Mouse (Mus musculus) cerebellum, adult (tissue): ENCODE measurements around the gene Arpin.

Experiments used
- ATAC-seq: cut with Nextera tagmentation; 2 replicates; pipeline ENCODE4 v1.9.2; 2017; ENCODE audit warnings: mild to moderate bottlenecking, moderate library complexity, mixed read lengths; ENCODE audit not compliant: insufficient number of reproducible peaks, low FRiP score, low TSS enrichment

Gene Arpin

DNA sequence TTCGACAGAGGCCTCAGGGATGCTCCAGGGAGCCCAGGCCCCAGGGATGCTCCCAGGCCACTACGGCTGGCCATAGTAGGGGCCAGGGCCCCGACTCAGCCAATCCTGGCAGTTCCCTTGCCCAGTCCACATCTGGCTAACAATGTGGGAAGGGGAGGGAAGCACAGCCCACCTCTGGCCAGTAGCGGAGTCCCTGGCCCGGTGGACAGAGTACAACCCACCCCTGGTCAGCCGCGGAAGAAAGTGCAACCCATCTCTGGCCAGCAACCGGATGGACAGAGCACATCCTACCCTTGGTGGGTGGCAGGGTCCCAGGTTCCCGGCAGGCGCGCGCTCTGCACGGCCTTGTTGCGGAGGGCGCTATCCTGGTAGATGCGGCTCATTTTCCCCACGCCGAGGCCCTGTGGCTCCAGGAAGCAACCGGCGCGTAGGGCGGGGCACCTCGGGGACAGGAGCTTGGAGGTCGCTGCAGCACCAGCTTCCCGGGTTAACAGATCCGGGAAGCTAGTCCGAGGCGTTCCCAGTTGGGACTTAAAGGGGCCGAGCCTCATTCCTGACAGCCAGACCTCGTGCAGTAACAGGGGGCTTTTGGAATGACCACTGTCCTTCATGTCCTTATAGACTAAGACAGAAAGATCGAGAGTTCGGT is at the start of gene Arpin:
Arpin (minus strand) TSS at position 498 of the 649 bp plus-strand sequence.
- ATAC-seq: peak; percentile 77

DNA sequence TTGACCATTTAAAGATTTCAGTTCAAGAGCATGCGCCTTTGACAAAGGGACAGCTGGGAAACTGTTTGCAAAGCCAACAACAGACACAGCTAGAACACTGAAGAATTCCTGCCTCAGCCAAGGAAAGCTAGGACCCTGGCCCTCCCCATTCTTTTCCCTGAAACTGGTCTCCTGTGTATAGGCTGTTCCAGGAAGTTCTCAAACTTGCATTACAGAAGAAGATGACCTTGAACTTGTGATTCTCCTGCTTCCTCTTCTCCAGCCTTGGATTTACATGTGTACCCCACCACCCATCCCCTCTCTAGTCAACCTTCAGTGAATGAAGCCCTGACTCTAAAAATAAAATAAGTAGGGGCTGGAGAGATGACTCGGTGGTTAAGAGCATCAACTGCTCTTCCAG is 40.2 kb upstream of the Arpin start:
- ATAC-seq: no peak

DNA sequence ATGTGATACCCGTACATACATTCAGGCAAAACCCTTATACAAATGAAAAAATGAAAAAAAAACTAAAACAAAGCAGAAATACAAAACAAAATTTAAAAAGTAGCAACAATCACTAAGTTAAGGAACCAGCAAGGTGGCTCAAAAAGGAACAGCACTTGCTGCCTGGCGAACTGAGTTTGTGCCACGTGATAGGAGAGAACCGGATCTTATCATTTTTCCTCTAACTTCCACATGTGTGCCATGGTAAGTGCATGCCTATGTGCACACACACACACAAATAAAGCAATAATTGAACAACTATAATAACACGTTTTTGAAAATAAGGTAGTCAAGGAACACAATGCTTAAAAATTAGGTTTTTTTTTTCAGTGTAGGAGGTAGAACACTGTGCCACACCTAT is 37.0 kb upstream of the Arpin start:
- ATAC-seq: no peak

DNA sequence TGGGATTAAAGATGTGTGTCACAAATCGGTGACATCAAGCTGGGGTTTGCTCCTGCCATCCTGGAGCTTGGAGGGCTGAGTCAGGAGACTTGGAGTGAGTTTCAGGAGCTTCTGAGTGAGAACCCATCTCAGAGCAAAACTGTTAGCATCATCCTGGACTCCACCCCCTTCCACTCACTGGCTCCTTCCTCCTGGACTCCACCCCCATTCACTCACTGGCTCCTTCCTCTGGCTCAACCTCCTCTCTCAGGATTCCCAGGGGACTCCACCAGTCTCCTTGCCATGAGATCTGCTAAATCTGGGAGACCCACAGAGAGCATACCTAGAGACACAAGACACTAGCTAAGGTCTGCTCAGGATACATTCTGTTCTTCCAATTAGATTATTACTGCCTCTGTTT is 35.2 kb upstream of the Arpin start:
- no peak for ATAC-seq

GRCm38 (mm10) chr7:79968326-79968725 is 33.2 kb upstream of the Arpin start:
- ATAC-seq: no peak

DNA sequence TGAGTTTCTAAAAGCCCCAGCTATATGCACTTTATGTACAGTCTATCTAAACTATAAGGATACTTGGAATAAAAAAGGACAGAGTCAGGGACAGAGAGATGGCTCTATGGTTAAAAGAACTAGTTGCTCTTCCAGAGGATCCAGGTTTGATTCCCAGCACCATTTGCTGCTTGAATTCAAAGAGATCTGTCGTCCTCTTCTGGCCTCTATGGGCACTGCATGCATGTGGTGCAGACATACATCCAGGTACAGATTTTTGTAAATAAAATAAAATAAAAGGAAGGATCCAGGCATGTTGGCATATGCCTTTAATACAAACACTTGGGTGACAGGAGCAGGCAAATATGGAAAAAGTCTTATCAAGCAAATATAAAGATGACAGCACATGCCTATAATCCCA is 26.4 kb upstream of the Arpin start:
- ATAC-seq: no peak

- ATAC-seq: no peak
Observed at GRCm38 (mm10) chr7:79956131-79956530, 21.0 kb upstream of the Arpin start.

DNA sequence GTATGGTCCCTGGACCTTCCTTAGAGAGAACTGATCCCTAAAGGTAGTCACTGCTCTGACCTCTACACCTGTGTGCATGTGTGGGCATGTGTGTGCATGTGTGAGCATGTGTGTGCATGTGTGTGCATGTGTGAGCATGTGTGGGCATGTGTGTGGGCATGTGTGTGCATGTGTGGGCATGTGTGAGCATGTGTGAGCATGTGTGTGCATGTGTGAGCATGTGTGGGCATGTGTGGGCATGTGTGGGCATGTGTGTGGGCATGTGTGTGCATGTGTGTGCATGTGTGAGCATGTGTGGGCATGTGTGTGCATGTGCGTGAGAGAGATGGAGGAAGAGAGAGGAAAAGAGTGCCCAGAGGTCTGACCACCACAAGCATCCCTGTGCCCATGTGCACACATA is 19.7 kb upstream of the Arpin start:
- no peak for ATAC-seq

- ATAC-seq: no peak
Observed at GRCm38 (mm10) chr7:79951038-79951437, 15.9 kb upstream of the Arpin start.

DNA sequence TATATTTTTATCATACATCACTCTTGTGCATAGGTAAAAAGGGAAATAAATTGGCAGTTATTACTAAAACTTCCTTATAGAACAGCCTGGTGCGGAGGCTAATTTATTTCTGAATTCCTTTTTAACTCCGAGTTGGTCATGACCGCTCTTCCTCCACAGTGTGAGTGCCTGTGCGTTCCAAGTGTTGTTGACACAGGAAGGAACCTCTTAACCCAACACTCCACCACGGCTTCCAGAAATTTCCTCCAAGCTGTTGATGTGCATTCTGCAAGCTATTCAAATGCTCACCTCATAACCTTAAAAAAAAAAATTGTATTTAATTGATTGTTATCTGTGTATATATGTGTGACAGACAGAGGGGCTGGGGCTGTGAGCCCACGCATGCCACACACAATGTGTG is 15.1 kb upstream of the Arpin start:
- ATAC-seq: no peak

GRCm38 (mm10) chr7:79935511-79936205 is 499 bp upstream of the Arpin start:
- peak; percentile 63; the same call in 1 of the 2 replicates for ATAC-seq

DNA sequence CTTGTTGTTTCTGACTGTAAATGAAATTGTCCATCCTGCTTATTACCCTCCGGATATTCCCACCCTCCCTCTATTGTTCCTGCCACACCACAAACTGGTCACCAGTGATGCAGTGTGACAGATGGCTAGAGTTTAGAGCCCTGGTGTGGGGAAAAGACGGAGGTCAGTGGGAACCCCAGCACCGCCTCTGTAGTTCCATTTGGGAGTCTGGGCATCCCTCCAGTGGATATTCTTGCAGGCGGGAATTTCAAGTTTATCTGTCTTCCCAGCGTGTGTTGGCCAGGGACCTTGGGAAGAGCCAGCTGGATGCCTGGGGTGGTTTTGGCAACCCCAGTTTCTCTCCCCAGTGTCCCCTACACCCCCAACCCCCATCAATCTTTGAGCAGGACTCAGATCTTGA is 698 bp downstream of the Arpin start:
- no peak for ATAC-seq

DNA sequence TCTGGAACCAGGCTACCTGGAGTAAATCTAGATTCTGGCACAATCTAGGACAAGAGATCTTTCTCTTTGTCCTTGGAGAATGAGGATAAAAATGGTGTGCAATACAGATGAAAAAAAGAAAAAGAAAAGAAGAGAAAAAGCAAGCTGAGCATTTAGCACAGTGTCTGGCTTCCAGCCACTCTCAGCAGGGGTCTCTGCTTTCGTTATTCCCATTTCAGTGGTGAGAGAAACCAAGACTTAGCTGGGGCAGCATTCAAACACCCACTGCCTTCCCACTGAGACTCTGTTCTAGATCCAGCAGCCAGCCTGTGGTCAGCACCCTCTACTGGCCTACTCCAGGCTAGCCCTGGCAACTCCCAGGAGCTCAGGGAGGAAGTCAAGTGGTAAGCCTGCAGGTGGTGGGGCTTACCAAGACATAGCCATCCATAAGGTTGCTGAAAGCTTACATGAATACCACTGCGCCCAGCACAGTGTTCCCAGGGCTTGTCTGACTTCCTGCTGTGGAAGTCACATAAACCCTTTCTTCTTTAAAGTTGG is 6.6 kb downstream of the Arpin start:
- no peak for ATAC-seq

- ATAC-seq: peak; percentile 91
Observed at GRCm38 (mm10) chr7:79920344-79920983, 14.7 kb downstream of the Arpin start, which contains the start of gene Ap3s2. TSS of gene Ap3s2 (minus strand) at chr7:79920649.

- ATAC-seq: no peak
Observed at GRCm38 (mm10) chr7:79914556-79914955, 20.6 kb downstream of the Arpin start.

DNA sequence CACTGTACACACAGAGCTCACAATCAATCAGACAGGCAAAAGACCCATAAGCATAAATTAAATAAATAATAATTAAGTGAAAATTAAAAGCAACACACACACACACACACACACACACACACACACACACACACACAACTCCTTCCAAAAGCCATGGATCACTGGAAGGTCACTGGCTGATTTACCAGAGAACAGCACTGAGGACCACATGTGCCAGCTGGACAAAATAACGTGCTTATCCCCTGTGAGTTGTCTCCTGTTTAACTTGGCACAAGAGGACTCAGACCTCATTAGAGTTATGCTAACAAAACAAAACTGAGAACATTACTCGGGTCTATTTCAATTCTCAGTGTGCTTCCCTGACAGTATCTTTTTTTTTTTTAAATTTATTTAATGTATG is 27.8 kb downstream of the Arpin start:
- no peak for ATAC-seq

GRCm38 (mm10) chr7:79906914-79907313 is 28.2 kb downstream of the Arpin start:
- ATAC-seq: no peak

DNA sequence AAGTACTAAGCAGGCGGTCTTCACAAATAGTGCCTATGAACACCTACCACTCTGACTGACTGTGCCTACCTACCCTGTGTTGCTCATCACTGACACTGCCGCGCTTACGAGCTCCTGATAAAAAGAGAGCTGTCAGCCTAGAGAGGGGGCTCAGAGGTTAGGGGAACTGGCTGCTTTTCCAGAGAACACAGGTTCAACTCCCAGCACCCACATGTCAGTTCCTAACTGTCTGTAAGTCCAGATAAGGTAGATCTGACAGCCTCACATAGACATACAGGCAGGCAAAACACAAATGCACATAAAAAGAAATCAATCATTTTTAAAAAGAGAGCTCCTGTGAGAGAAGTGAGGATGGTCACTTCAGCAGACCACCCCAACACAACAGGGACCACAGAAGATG is 30.0 kb downstream of the Arpin start:
- no peak for ATAC-seq

GRCm38 (mm10) chr7:79903160-79903792 is 31.9 kb downstream of the Arpin start:
- no peak for ATAC-seq

DNA sequence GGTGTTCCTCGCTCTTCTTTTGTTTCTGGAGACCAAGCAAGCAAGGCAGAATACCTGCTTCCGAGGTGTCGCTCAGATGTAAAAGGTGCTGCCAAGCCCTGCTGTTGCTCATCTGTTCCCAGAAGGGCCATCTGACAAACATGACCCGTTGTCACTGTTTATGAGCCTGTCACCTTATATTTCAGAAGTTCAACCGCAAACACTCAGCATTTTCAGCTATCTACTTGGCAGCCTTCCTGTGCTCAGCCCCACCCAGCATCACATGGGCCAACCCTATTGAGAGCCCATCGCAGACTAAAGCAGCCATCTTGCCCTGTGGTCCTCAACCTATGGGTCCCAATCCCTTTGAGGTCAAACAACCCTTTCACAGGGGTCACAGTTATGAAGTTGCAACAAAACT is 34.4 kb downstream of the Arpin start:
- no peak for ATAC-seq

GRCm38 (mm10) chr7:79895225-79895624 is 39.9 kb downstream of the Arpin start:
- ATAC-seq: no peak
